Mouse (Mus musculus) stomach, postnatal 0 days (tissue): ENCODE measurements around the gene Stk39.

ENCODE experiments used
- CTCF ChIP-seq: IDR thresholded peaks from 2 replicates; pipeline ENCODE4 v1.5.1; 2016; ENCODE audit warnings: antibody characterized with exemption, low read depth, mild to moderate bottlenecking, moderate library complexity
- EP300 ChIP-seq: optimal IDR thresholded peaks from 2 replicates; pipeline ENCODE3; 2016; ENCODE audit warnings: antibody characterized with exemption

DNA sequence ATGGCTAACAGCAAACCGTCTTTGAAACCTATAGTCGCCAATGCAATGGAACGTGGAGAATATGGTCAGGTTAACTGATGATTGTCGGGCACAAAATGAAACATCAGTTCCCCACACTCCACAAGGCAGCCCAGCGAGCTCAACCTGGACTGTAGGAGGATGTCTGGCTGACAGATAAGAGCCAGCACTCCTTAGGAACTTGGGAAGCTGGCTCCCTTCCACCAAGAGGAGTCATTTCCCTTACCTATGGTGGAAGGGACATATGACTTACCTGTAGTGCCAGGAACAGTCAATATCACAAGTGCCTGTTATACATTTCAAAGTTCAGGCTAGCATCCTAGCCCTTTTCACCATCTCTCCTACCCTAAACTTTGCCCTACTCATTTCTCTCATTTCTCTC lies 14.0 kb downstream of the Stk39 start:
- TF ChIP-seq CTCF (no peak), EP300 (no peak)
